In the genomic region with DNA sequence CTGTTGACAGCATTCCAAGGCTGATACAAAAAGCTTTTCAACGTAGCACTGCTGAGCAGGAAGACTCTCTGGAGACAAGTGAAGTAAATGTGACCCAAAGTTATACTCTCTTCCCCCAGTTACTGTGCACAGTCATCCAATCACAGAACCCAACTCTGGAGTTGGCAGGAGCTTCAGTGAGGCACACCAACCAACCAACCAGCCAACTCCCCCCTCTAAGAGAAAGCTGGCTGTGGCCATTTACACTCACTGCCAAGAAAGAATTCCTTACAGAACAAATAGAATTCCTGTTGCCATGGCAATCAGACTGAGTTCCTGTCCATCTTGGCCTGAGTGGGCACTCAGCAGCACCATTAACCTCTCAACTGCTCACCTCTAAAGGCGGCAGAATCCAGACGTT, we compare ENCODE assay signal across 9 mouse cellular contexts. TPM values are rescaled to one million over a fixed set of nuclear protein-coding genes. Genes with fewer than 3 reads are reported as not detected.
DNase-seq lines count a peak whose midpoint lies in the region; ATAC-seq lines count a peak whose summit lies in the region.
"Had no signal": no experiment of that assay in that cellular context is flagged by ENCODE, and none has a peak within 500 bp of the region (broad histone marks: within the 10 kb centered on the region; RNA-seq: fewer than 3 reads in every experiment).

No protein-coding gene starts in this region.

- H3K9me3 ChIP-seq in embryonic facial prominence, embryonic 14.5 days (ENCODE audit: control insufficient read depth, low read length): no peaks in the 10 kb centered on the region
- H3K9me3 ChIP-seq in embryonic facial prominence, embryonic 10.5 days: no peaks in the 10 kb centered on the region
- H3K9me3 ChIP-seq in heart, embryonic 13.5 days: no peaks in the 10 kb centered on the region
- H3K9me3 ChIP-seq in stomach, embryonic 15.5 days: no peaks in the 10 kb centered on the region
- H3K9me3 ChIP-seq: limb, embryonic 12.5 days had no signal

- H3K4me3 ChIP-seq in embryonic facial prominence, embryonic 14.5 days (ENCODE audit: low read depth, low read length): no peak overlapping the region
- H3K4me3 ChIP-seq in embryonic facial prominence, embryonic 10.5 days: no peak overlapping the region
- no peak overlapping the region for H3K4me3 ChIP-seq in heart, embryonic 13.5 days
- no peak overlapping the region for H3K4me3 ChIP-seq in stomach, embryonic 15.5 days (replicated peaks)
- H3K4me3 ChIP-seq: limb, embryonic 12.5 days had no signal

- peak; percentile 63 for DNase-seq in embryonic facial prominence, embryonic 14.5 days (ENCODE audit: low spot score)
- no peak for DNase-seq in embryonic facial prominence, embryonic 10.5 days (ENCODE audit: low spot score)
- DNase-seq in urinary bladder, postnatal 14 days (ENCODE audit: low spot score): peak; percentile 18
- no peak for DNase-seq in urinary bladder, postnatal 25 days (ENCODE audit: low spot score)
- DNase-seq in left cerebral cortex, postnatal 14 days (ENCODE audit: low spot score in 2 of 2): peak; percentile 36 to 81

- no peaks in the 10 kb centered on the region; the same call in 1 of the 2 replicates for H3K36me3 ChIP-seq in embryonic facial prominence, embryonic 14.5 days (ENCODE audit: control insufficient read depth, insufficient read depth, low read length)
- no peaks in the 10 kb centered on the region for H3K36me3 ChIP-seq in embryonic facial prominence, embryonic 10.5 days (replicated peaks)
- peaks cover 17% of the 10 kb centered on the region for H3K36me3 ChIP-seq in heart, embryonic 13.5 days
- H3K36me3 ChIP-seq in stomach, embryonic 15.5 days: no peaks in the 10 kb centered on the region
- H3K36me3 ChIP-seq: limb, embryonic 12.5 days had no signal

- intact Hi-C loops in left cerebral cortex, postnatal 14 days (cut with DNase I): no loop called here

- 61% methylated on average over 3 of the region's 3 CpGs for WGBS in embryonic facial prominence, embryonic 14.5 days
- 77% methylated on average over 3 of the region's 3 CpGs for WGBS in embryonic facial prominence, embryonic 10.5 days
- 29% methylated on average over 3 of the region's 3 CpGs for WGBS in heart, embryonic 13.5 days
- 36% methylated on average over 3 of the region's 3 CpGs for WGBS in stomach, embryonic 15.5 days

- no peak overlapping the region for H3K4me2 ChIP-seq in embryonic facial prominence, embryonic 14.5 days (ENCODE audit: low read depth, low read length)
- H3K4me2 ChIP-seq in heart, embryonic 13.5 days: peak overlapping the region; percentile 12; the same call in 1 of the 2 replicates
- no peak overlapping the region for H3K4me2 ChIP-seq in stomach, embryonic 15.5 days
- H3K4me2 ChIP-seq: limb, embryonic 12.5 days had no signal

- peak; percentile 69; the same call in 1 of the 2 replicates for ATAC-seq in embryonic facial prominence, embryonic 14.5 days (ENCODE audit: low read depth)
- ATAC-seq in heart, embryonic 13.5 days (ENCODE audit: extremely low read depth, insufficient number of reproducible peaks, low FRiP score, low TSS enrichment): no peak
- peak; percentile 43; the same call in 1 of the 2 replicates for ATAC-seq in stomach, embryonic 15.5 days (ENCODE audit: insufficient read depth, low FRiP score, low read depth)
- ATAC-seq in megakaryocyte, adult 5-6 weeks (ENCODE audit: poor library complexity, severe bottlenecking): no peak

- H3K4me1 ChIP-seq in embryonic facial prominence, embryonic 14.5 days (ENCODE audit: control insufficient read depth, insufficient read depth, low read length): peaks cover 6% of the 10 kb centered on the region; the same call in 1 of the 2 replicates
- no peaks in the 10 kb centered on the region; the same call in 1 of the 2 replicates for H3K4me1 ChIP-seq in embryonic facial prominence, embryonic 10.5 days
- peaks cover 82% of the 10 kb centered on the region for H3K4me1 ChIP-seq in heart, embryonic 13.5 days
- H3K4me1 ChIP-seq in stomach, embryonic 15.5 days: 0 out of 2 replicates have a peak, but pooled peaks cover 4% of the 10 kb centered on the region

- no peak overlapping the region; the same call in 1 of the 2 replicates for H3K27ac ChIP-seq in embryonic facial prominence, embryonic 14.5 days (replicated peaks; ENCODE audit: low read depth, low read length)
- no peak overlapping the region for H3K27ac ChIP-seq in embryonic facial prominence, embryonic 10.5 days (replicated peaks)
- H3K27ac ChIP-seq in heart, embryonic 13.5 days (replicated peaks): peak overlapping the region; percentile 79
- H3K27ac ChIP-seq in stomach, embryonic 15.5 days: no peak overlapping the region
- H3K27ac ChIP-seq: limb, embryonic 12.5 days had no signal

- H3K9ac ChIP-seq in embryonic facial prominence, embryonic 14.5 days (ENCODE audit: low read depth, low read length): no peak overlapping the region
- no peak overlapping the region for H3K9ac ChIP-seq in heart, embryonic 13.5 days
- no peak overlapping the region for H3K9ac ChIP-seq in stomach, embryonic 15.5 days
- H3K9ac ChIP-seq: limb, embryonic 12.5 days had no signal

- no peaks in the 10 kb centered on the region for H3K27me3 ChIP-seq in embryonic facial prominence, embryonic 14.5 days (replicated peaks; ENCODE audit: control insufficient read depth, insufficient read depth, low read length)
- no peaks in the 10 kb centered on the region for H3K27me3 ChIP-seq in embryonic facial prominence, embryonic 10.5 days (replicated peaks; ENCODE audit: low read depth, poor library complexity, severe bottlenecking)
- no peaks in the 10 kb centered on the region for H3K27me3 ChIP-seq in heart, embryonic 13.5 days (replicated peaks)
- no peaks in the 10 kb centered on the region for H3K27me3 ChIP-seq in stomach, embryonic 15.5 days (replicated peaks)
- H3K27me3 ChIP-seq: limb, embryonic 12.5 days had no signal

RNA-seq across cellular contexts. Expression of a gene that starts 24.4 kb away (rescaled TPM):
- polyA plus RNA-seq in embryonic facial prominence, embryonic 14.5 days (2014; fragmentation: Nextera tagmentation; extraction: Ambion mirVana): 136 and 139 TPM in 2 replicates
- 64.7 and 66.6 TPM in 2 replicates for polyA plus RNA-seq in embryonic facial prominence, embryonic 10.5 days (2016; fragmentation: Nextera tagmentation; extraction: Ambion mirVana)
- polyA plus RNA-seq in heart, embryonic 13.5 days (2015; fragmentation: Nextera tagmentation; extraction: Ambion mirVana): 145 and 155 TPM in 2 replicates
- total RNA-seq in left cerebral cortex, postnatal 14 days (2021): 100 to 1,000 TPM; 711 to 761 TPM
- polyA plus RNA-seq in stomach, embryonic 15.5 days (2015; fragmentation: Nextera tagmentation; extraction: Ambion mirVana): 114 and 119 TPM in 2 replicates
- 82.9 and 85.0 TPM in 2 replicates for total RNA-seq in megakaryocyte, adult 5-6 weeks (2015)
- total RNA-seq in megakaryocyte, adult 5-6 weeks (2017): 119 and 134 TPM in 2 replicates

Comparison
In these comparisons a context has a peak if more than half of its experiments do, and no peak if none do; other contexts are left out.
1. DNase-seq: peak in embryonic facial prominence, embryonic 14.5 days (single experiment), urinary bladder, postnatal 14 days (single experiment) and left cerebral cortex, postnatal 14 days (2 of 2); none in embryonic facial prominence, embryonic 10.5 days (single experiment) and urinary bladder, postnatal 25 days (single experiment).
2. ATAC-seq: peak in embryonic facial prominence, embryonic 14.5 days (single experiment) and stomach, embryonic 15.5 days (single experiment); none in heart, embryonic 13.5 days (single experiment) and megakaryocyte, adult 5-6 weeks (single experiment).